Mouse (Mus musculus) common myeloid progenitor, adult 5-6 weeks (primary cell): ENCODE data around the gene Sept9. TPM values are rescaled to one million over a fixed set of nuclear protein-coding genes. Genes with fewer than 3 reads are reported as not detected.

Source experiments
- ATAC-seq: replicated peaks from 2 replicates; pipeline ENCODE4 v1.8.0; 2016; ENCODE audit warnings: low read depth, mild to moderate bottlenecking, moderate TSS enrichment, inconsistent platforms; ENCODE audit not compliant: poor library complexity, severe bottlenecking
- total RNA-seq: library from RNA; stranded (forward); fragments of 200-1000, 187-1606 nt; gene quantifications from 2 replicates; pipeline ENCODE4 v1.2.3, GENCODE M21; 2017

Gene Sept9
- total RNA-seq, 1 experiment from 2014 or later, result 123 TPM

- peak; percentile 54 for ATAC-seq
Measured at GRCm38 (mm10) chr11:117242339-117243084, 43.1 kb downstream of the Sept9 start.

- no peak for ATAC-seq
Measured at GRCm38 (mm10) chr11:117243536-117244290, 44.3 kb downstream of the Sept9 start.

DNA sequence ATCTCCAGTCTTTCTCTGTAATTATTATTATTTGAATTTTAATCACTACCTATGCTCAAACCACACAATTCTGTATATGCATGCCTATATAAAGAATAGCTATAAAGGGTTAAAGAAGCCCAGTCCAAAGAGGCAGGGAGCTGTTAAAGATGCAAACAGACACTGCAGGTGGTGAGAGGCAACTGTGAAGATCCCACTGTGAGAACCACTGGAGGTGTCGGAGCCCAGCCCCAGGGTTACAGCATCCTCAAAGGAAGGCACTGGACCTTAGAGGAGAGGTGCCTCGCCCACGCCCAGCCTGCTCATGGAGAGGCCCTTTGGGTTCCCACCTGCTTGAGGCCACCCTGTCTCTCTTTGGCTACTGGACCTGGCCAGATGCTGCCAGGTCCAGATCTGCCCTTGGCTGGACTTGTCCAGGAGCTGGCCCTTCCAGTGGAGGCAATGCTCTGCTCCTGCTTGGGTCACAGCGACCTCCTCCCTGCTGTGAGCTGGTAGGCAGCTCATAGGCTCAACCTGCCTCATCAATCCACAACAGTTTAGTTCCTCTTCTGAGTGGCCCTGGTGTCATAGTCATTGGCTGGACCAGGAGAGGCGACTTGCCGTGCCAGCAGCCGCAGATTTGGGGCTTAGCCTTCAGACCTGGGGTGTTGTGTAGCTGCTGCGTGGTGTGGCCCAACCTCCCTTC lies 45.7 kb downstream of the Sept9 start:
- peak; percentile 41 for ATAC-seq

DNA sequence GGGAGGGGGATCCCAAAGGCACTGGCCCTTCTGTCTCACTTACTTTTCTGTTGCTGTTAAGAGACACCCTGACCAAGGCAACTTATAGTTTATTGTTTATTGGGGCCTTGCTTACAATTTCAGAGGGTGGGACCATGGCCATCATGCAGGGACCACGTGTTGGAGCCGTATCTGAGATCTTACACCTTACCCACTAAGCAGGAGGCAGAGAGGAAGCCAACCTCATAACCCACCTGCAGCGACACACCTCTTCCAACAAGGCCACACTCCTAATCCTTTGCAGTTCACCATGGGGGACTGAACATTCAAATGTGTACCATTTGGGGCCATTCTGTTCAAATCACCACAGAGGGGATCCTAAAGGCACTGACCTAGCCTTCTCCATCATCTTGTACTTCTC lies 46.4 kb downstream of the Sept9 start:
- ATAC-seq, result no peak

GRCm38 (mm10) chr11:117246286-117246685 lies 46.8 kb downstream of the Sept9 start:
- ATAC-seq, result no peak

DNA sequence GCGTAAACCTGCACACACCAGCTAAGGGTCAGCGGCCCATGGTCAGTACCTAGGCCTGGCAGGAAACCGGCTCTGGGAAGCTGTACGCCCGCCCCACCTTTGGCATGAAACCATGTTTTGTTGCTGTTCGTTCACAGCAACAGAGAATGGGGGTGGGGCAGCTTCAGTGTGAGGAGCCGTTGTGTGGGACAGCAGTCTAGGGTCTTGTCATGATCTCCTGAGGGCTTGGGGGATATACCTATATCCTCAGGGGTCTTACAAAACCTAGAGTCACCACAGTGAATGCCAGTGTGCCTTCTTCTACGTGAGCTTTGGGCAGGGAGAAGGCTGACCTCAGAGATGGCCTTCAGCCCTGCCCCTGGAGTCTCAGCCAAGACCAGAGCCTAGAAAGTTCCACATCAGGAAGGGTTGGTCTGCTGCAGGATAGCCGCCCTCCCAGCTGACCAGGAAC lies 47.5 kb downstream of the Sept9 start:
- no peak for ATAC-seq

GRCm38 (mm10) chr11:117247541-117247940 lies 48.1 kb downstream of the Sept9 start:
- ATAC-seq, result no peak

GRCm38 (mm10) chr11:117248734-117249248 lies 49.3 kb downstream of the Sept9 start:
- ATAC-seq, result peak; percentile 35; the same call in 1 of the 2 replicates

GRCm38 (mm10) chr11:117249282-117249984 lies 50.0 kb downstream of the Sept9 start:
- no peak for ATAC-seq

DNA sequence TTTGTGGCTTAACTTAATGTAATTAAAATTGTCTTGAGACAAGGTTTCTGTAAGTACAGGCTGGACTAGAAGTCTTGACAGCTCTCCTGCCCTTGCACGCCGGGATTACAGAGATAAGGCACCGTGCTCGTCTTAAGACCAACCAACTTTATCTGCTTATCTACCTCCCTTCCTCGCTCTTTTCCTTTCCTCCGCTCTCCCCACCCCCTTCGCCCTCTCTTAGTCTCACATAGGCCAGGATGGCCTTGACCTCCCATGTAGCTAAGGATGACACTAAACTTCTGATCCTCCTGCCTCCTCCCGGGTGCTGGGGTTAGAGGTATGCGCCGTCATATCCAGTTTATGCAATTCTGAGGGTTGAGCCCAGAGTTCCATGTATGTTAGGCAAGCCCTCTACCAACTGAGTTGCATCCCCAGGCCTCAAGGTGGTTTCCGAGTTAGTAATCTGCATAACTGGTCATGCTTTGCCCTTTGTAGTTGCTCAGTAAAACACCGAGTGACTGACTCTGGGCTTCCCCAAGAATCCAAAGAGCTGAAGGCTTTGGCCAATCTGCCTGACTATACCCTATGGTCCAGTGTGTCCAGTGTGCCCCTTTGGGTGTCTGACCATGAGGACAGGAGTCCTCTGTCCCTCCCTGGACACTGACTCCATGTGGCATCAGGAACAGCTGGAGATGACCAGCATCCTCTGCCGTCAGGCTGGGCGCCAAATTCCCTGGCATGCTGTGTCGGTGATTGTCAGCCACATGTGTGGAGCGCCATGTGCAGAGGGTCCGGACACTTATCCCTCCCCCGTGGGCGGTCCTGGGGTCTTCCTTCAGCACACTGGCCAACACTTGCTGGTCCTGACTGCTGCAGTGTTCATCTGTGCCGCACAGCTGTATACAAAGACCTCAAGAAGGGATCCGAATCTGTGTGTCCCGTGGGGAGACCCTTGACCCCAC lies 50.8 kb downstream of the Sept9 start:
- no peak for ATAC-seq

DNA sequence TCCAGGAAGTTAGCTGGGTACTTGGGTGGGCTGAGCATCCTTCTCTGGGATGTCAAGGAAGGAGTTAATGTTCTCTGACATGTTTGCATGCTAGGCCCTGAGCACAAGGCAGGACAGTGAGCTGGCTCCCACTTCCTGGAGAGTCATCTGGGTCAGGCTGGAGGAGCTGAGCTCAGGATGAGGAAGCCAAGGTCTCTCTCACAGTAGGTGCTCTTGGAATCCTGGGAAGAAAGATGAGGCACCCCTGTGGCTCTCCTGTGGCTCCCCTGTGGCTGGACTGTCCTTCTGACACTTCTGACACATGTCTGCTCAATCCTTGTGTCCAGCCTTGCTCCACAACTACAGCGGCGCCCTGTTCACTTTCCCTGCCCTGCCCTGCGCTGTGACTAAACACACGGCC lies 52.3 kb downstream of the Sept9 start:
- ATAC-seq, result no peak

- no peak for ATAC-seq
Measured at GRCm38 (mm10) chr11:117252846-117253245, 53.4 kb downstream of the Sept9 start.

- ATAC-seq, result no peak
Measured at GRCm38 (mm10) chr11:117254161-117255107, 55.0 kb downstream of the Sept9 start.

- no peak for ATAC-seq
Measured at GRCm38 (mm10) chr11:117255108-117255489, 55.6 kb downstream of the Sept9 start.

DNA sequence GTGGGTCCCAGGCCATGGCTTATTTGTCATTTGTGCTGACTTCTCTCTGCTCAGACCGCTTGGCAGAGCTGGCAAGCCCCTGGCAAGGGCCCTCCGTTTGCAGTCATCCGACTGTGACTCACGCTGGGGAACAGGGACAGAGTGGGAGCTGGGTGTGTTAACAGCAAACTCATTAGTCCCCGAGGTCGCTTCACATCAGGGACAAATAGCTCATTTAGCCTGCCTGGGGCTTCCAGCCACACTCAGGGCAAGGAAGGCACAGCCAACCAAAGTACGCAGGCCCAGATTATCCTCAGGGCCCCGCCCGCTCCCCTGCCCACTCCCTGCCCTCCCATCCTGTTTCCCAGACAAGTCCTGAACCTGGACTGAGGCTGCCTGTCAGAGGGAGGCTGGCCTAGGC lies 56.6 kb downstream of the Sept9 start:
- ATAC-seq, result no peak

- no peak for ATAC-seq
Measured at GRCm38 (mm10) chr11:117256840-117257239, 57.4 kb downstream of the Sept9 start.

GRCm38 (mm10) chr11:117257266-117257665 lies 57.8 kb downstream of the Sept9 start:
- ATAC-seq, result no peak

DNA sequence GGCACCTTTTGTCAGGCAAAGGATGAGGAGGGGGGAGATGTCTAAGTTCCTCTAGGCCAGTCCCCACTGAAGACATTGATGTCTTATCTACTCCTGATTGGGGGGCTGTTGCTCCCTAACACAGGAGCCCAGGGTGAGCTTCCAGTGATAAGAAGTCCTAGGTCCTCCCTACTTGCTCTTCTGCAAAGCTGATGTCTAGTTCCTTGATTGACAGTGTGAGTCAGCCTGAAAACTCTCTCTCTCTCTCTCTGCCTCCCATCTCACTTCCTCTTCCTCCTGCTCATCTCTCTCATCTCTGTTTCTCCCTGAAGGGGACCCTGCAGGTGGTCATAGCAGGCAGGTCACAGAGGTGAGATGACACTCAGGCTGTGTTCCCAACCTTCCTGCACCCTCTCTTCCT lies 58.4 kb downstream of the Sept9 start:
- ATAC-seq, result peak; percentile 31; the same call in 1 of the 2 replicates
